In genomic region chr8:118713111-118713510, GRCm38 (mm10) we compare ENCODE assay signal across 14 mouse cellular contexts.
DNase-seq lines count a peak whose midpoint lies in the region; ATAC-seq and TF ChIP-seq lines count a peak whose summit lies in the region.
"Had no signal": no experiment of that assay in that cellular context is flagged by ENCODE, and none has a peak within 500 bp of the region (broad histone marks: within the 10 kb centered on the region; RNA-seq: fewer than 3 reads in every experiment).

No protein-coding gene starts in this region.

- H3K27ac ChIP-seq in gastrocnemius, adult 2 months, result 0 out of 2 replicates have a peak overlapping the region, but pooled peaks have one; percentile 31
- H3K27ac ChIP-seq in liver, postnatal 0 days (ENCODE audit: low read depth), result no peak overlapping the region
- no peak overlapping the region for H3K27ac ChIP-seq in liver, embryonic 16.5 days (ENCODE audit: low read length)
- H3K27ac ChIP-seq in thymus, adult 2 months (ENCODE audit: control insufficient read depth, insufficient read depth, low read length), result no peak overlapping the region
- H3K27ac ChIP-seq: embryonic facial prominence, embryonic 15.5 days; neural tube, embryonic 12.5 days had no signal

- no peak overlapping the region for H3K4me3 ChIP-seq in gastrocnemius, adult 2 months
- no peak overlapping the region for H3K4me3 ChIP-seq in liver, postnatal 0 days (ENCODE audit: low read depth, low read length)
- H3K4me3 ChIP-seq in liver, embryonic 16.5 days (ENCODE audit: low read depth, low read length), result no peak overlapping the region
- H3K4me3 ChIP-seq in thymus, adult 2 months (ENCODE audit: control insufficient read depth, insufficient read depth, low read length), result no peak overlapping the region
- H3K4me3 ChIP-seq: embryonic facial prominence, embryonic 15.5 days; neural tube, embryonic 12.5 days had no signal

- H3K9ac ChIP-seq in liver, postnatal 0 days (replicated peaks), result no peak overlapping the region
- H3K9ac ChIP-seq in liver, embryonic 16.5 days (ENCODE audit: low read depth, low read length), result no peak overlapping the region
- H3K9ac ChIP-seq: embryonic facial prominence, embryonic 15.5 days; neural tube, embryonic 12.5 days had no signal

- TF ChIP-seq POLR2A in thymus, adult 2 months (IDR thresholded peaks at IDR 0.05; ENCODE audit: control insufficient read depth, extremely low read depth, insufficient read depth, low read length, poor library complexity), result no peak

- intact Hi-C loops in gastrocnemius, adult 2 months (cut with DNase I), result no loop called here

- no peak for TF ChIP-seq EP300 in liver, postnatal 0 days (IDR thresholded peaks at IDR 0.05; ENCODE audit: low read depth)

- H3K4me2 ChIP-seq in liver, postnatal 0 days (ENCODE audit: low read depth, low read length), result no peak overlapping the region
- no peak overlapping the region for H3K4me2 ChIP-seq in liver, embryonic 16.5 days (ENCODE audit: low read depth, low read length)
- H3K4me2 ChIP-seq: embryonic facial prominence, embryonic 15.5 days; midbrain, embryonic 11.5 days; neural tube, embryonic 12.5 days had no signal

- no peak for TF ChIP-seq CTCF in gastrocnemius, adult 2 months (IDR thresholded peaks at IDR 0.05)
- TF ChIP-seq CTCF in liver, postnatal 0 days (IDR thresholded peaks at IDR 0.05; ENCODE audit: low read depth), result no peak
- no peak for TF ChIP-seq CTCF in thymus, adult 2 months (IDR thresholded peaks at IDR 0.05; ENCODE audit: borderline replicate concordance, control insufficient read depth, extremely low read depth, insufficient read depth, low read length, poor library complexity)

- WGBS in liver, postnatal 0 days (ENCODE audit: insufficient replicate concordance), result 17% methylated on average over 11 of the region's 11 CpGs
- 12% methylated on average over 11 of the region's 11 CpGs for WGBS in liver, embryonic 16.5 days (ENCODE audit: insufficient replicate concordance)
- WGBS in thymus, adult 2 months, result 36% methylated on average over 11 of the region's 11 CpGs

- H3K9me3 ChIP-seq in liver, postnatal 0 days (ENCODE audit: low read length), result peaks cover 4% of the 10 kb centered on the region; the same call in 1 of the 2 replicates
- H3K9me3 ChIP-seq in liver, embryonic 16.5 days (replicated peaks; ENCODE audit: control insufficient read depth, low read length), result no peaks in the 10 kb centered on the region
- H3K9me3 ChIP-seq: neural tube, embryonic 12.5 days had no signal

- no peak for ATAC-seq in liver, postnatal 0 days
- ATAC-seq in liver, embryonic 16.5 days (ENCODE audit: low read depth), result peak; percentile 50
- ATAC-seq: lung, postnatal 0 days had no signal

- no peaks in the 10 kb centered on the region for H3K27me3 ChIP-seq in liver, postnatal 0 days (ENCODE audit: insufficient read depth, low read length)
- H3K27me3 ChIP-seq in liver, embryonic 16.5 days (ENCODE audit: control insufficient read depth, insufficient read depth, low read depth, low read length), result no peaks in the 10 kb centered on the region
- no peaks in the 10 kb centered on the region for H3K27me3 ChIP-seq in thymus, adult 2 months (ENCODE audit: control insufficient read depth, insufficient read depth, low read length)
- H3K27me3 ChIP-seq: embryonic facial prominence, embryonic 15.5 days; neural tube, embryonic 12.5 days had no signal

- no peaks in the 10 kb centered on the region for H3K4me1 ChIP-seq in liver, postnatal 0 days (ENCODE audit: insufficient read depth)
- no peaks in the 10 kb centered on the region for H3K4me1 ChIP-seq in liver, embryonic 16.5 days (ENCODE audit: control insufficient read depth, low read depth, low read length)
- H3K4me1 ChIP-seq in thymus, adult 2 months (replicated peaks; ENCODE audit: control insufficient read depth, insufficient read depth, low read length), result no peaks in the 10 kb centered on the region
- H3K4me1 ChIP-seq: embryonic facial prominence, embryonic 15.5 days; neural tube, embryonic 12.5 days had no signal

- no peaks in the 10 kb centered on the region for H3K36me3 ChIP-seq in liver, postnatal 0 days (replicated peaks; ENCODE audit: insufficient read depth, low read length)
- H3K36me3 ChIP-seq in liver, embryonic 16.5 days (ENCODE audit: control insufficient read depth, insufficient read depth), result no peaks in the 10 kb centered on the region
- no peaks in the 10 kb centered on the region for H3K36me3 ChIP-seq in thymus, adult 2 months (ENCODE audit: control insufficient read depth, insufficient read depth, low read length)
- H3K36me3 ChIP-seq: embryonic facial prominence, embryonic 15.5 days; neural tube, embryonic 12.5 days had no signal

- DNase-seq in gastrocnemius, adult 2 months, result no peak
- no peak for DNase-seq in gastrocnemius, adult 8-10 months (ENCODE audit: low spot score in 2 of 2)
- DNase-seq in liver, result peak; percentile 57
- DNase-seq in liver, postnatal 0 days, result no peak
- peak; percentile 24 for DNase-seq in kidney, adult 9 months
- DNase-seq in thymus, adult 2 months, result no peak
- DNase-seq in cerebellum, postnatal 36 days, result no peak
- DNase-seq: adrenal gland, adult 8-10 months; cerebellum, adult 18-20 months had no signal

Comparison
In these comparisons a context has a peak if more than half of its experiments do, and no peak if none do; other contexts are left out.
1. DNase-seq: peak in liver (single experiment) and kidney, adult 9 months (single experiment); none in gastrocnemius, adult 2 months (single experiment), gastrocnemius, adult 8-10 months (0 of 2), liver, postnatal 0 days (single experiment), thymus, adult 2 months (single experiment) and cerebellum, postnatal 36 days (0 of 2).